Mouse (Mus musculus): ENCODE measurements around the gene Gm20388. TPM values are rescaled to one million over a fixed set of nuclear protein-coding genes. Genes with fewer than 3 reads are reported as not detected.

Gm20388 gene
- polyA plus RNA-seq, 1 experiment from 2014 or later: not detected

- Histone ChIP-seq H3K4me1 (ENCODE audit: control insufficient read depth, insufficient read depth, low read length) (peaks cover 13% of the 10 kb centered on the region), H3K27me3 (ENCODE audit: control insufficient read depth, insufficient read depth, low read length) (peaks cover 13% of the 10 kb centered on the region), H3K4me2 (replicated peaks; ENCODE audit: low read depth, low read length) (no peak overlapping the region), H3K36me3 (ENCODE audit: control insufficient read depth, insufficient read depth, low read length) (peaks cover 10% of the 10 kb centered on the region; the same call in 1 of the 2 replicates), H3K9me3 (ENCODE audit: control insufficient read depth, low read length) (no peaks in the 10 kb centered on the region), H3K27ac (ENCODE audit: low read depth, low read length) (no peak overlapping the region), H3K4me3 (ENCODE audit: low read length) (no peak overlapping the region), H3K9ac (ENCODE audit: low read depth, low read length) (no peak overlapping the region)
- 17% methylated on average over 7 of the region's 7 CpGs for WGBS
- ATAC-seq (ENCODE audit: low FRiP score, low TSS enrichment): no peak
Measured at GRCm38 (mm10) chr8:123232553-123232952, 3321.9 kb downstream of the Gm20388 start.

DNA sequence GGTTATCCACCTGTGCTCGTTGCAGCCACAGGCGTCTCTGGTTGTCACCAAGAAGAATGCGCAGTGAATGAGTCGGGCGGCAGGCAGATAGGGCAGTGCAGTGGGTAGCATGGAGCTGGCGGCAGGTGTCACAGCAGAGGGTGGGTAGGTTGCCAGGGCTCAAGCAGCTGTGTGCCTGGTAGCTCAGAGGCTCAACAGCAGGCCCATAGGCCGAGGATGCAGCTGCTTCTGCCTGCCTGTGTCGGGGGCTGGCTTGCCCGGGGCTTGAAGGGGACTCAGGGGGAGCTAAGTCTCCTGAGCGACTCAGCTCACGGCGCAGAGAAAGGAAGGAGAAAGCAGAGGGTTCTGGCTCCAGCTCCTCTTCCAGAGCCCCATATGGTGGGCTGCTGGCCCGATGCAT lies 3322.7 kb downstream of the Gm20388 start:
- H3K27ac ChIP-seq (ENCODE audit: low read depth, low read length): no peak overlapping the region
- 0 out of 2 replicates have a peak overlapping the region, but pooled peaks have one; percentile 1 for H3K9ac ChIP-seq (ENCODE audit: low read depth, low read length)
- H3K4me2 ChIP-seq (replicated peaks; ENCODE audit: low read depth, low read length): no peak overlapping the region
- H3K4me3 ChIP-seq (ENCODE audit: low read length): no peak overlapping the region
- peaks cover 13% of the 10 kb centered on the region for H3K27me3 ChIP-seq (ENCODE audit: control insufficient read depth, insufficient read depth, low read length)
- peaks cover 7% of the 10 kb centered on the region; the same call in 1 of the 2 replicates for H3K36me3 ChIP-seq (ENCODE audit: control insufficient read depth, insufficient read depth, low read length)
- WGBS: 64% methylated on average over 13 of the region's 13 CpGs
- peaks cover 13% of the 10 kb centered on the region for H3K4me1 ChIP-seq (ENCODE audit: control insufficient read depth, insufficient read depth, low read length)
- no peak for ATAC-seq (ENCODE audit: low FRiP score, low TSS enrichment)
- H3K9me3 ChIP-seq (ENCODE audit: control insufficient read depth, low read length): no peaks in the 10 kb centered on the region

DNA sequence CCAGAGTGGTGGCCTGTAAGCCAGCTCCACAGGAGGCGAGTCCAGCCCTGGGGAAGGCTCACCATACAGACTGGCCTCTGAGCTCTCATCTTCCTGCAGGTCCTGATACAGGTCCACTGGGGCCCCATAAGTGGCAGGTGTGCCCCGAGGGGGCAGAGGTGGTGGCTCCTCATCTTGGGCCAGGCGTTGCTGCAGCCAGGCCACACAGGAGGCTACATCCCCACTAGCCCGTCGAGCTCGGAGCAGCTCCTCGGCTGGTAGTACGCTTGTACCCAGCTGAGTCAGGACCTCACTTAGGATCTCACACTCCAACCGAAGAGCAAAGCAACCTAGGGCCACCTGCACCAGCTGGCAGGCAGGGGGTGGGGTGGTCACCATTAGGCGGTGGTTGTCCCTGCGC lies 3323.1 kb downstream of the Gm20388 start:
- WGBS: 76% methylated on average over 11 of the region's 11 CpGs
- Histone ChIP-seq H3K4me1 (ENCODE audit: control insufficient read depth, insufficient read depth, low read length) (peaks cover 13% of the 10 kb centered on the region), H3K4me2 (replicated peaks; ENCODE audit: low read depth, low read length) (no peak overlapping the region), H3K27ac (ENCODE audit: low read depth, low read length) (no peak overlapping the region), H3K9ac (ENCODE audit: low read depth, low read length) (no peak overlapping the region), H3K36me3 (ENCODE audit: control insufficient read depth, insufficient read depth, low read length) (peaks cover 4% of the 10 kb centered on the region; the same call in 1 of the 2 replicates), H3K4me3 (ENCODE audit: low read length) (no peak overlapping the region), H3K27me3 (ENCODE audit: control insufficient read depth, insufficient read depth, low read length) (peaks cover 13% of the 10 kb centered on the region), H3K9me3 (ENCODE audit: control insufficient read depth, low read length) (no peaks in the 10 kb centered on the region)
- no peak for ATAC-seq (ENCODE audit: low FRiP score, low TSS enrichment)

GRCm38 (mm10) chr8:123234918-123235519 lies 3324.4 kb downstream of the Gm20388 start:
- 19% methylated on average over 13 of the region's 13 CpGs for WGBS
- Histone ChIP-seq H3K4me2 (replicated peaks; ENCODE audit: low read depth, low read length) (peak overlapping the region; percentile 93), H3K27me3 (ENCODE audit: control insufficient read depth, insufficient read depth, low read length) (peaks cover 13% of the 10 kb centered on the region), H3K27ac (ENCODE audit: low read depth, low read length) (no peak overlapping the region), H3K4me3 (ENCODE audit: low read length) (peak overlapping the region; percentile 59), H3K36me3 (ENCODE audit: control insufficient read depth, insufficient read depth, low read length) (no peaks in the 10 kb centered on the region), H3K9ac (ENCODE audit: low read depth, low read length) (peak overlapping the region; percentile 46; the same call in 1 of the 2 replicates), H3K9me3 (ENCODE audit: control insufficient read depth, low read length) (no peaks in the 10 kb centered on the region), H3K4me1 (ENCODE audit: control insufficient read depth, insufficient read depth, low read length) (peaks cover 13% of the 10 kb centered on the region)
- 0 out of 2 replicates have a peak, but pooled peaks have one; percentile 6 for ATAC-seq (ENCODE audit: low FRiP score, low TSS enrichment)

GRCm38 (mm10) chr8:123235520-123236497 lies 3325.2 kb downstream of the Gm20388 start, which contains the start of gene Spata2l:
TSS of gene Spata2l (minus strand) at chr8:123236233.
- WGBS: 1% methylated on average over 57 of the region's 57 CpGs
- peaks cover 13% of the 10 kb centered on the region for H3K4me1 ChIP-seq (ENCODE audit: control insufficient read depth, insufficient read depth, low read length)
- peak within 1 kb of the TSS; percentile 59 for H3K4me3 ChIP-seq (ENCODE audit: low read length)
- ATAC-seq (ENCODE audit: low FRiP score, low TSS enrichment): peak; percentile 90
- peak within 1 kb of the TSS; percentile 93 for H3K4me2 ChIP-seq (replicated peaks; ENCODE audit: low read depth, low read length)
- no peaks in the 10 kb centered on the region for H3K36me3 ChIP-seq (ENCODE audit: control insufficient read depth, insufficient read depth, low read length)
- H3K9ac ChIP-seq (ENCODE audit: low read depth, low read length): peak within 1 kb of the TSS; percentile 46
- no peak within 1 kb of the TSS for H3K27ac ChIP-seq (ENCODE audit: low read depth, low read length)
- no peaks in the 10 kb centered on the region for H3K9me3 ChIP-seq (ENCODE audit: control insufficient read depth, low read length)
- H3K27me3 ChIP-seq (ENCODE audit: control insufficient read depth, insufficient read depth, low read length): peaks cover 13% of the 10 kb centered on the region

- Histone ChIP-seq H3K36me3 (ENCODE audit: control insufficient read depth, insufficient read depth, low read length) (peaks cover 8% of the 10 kb centered on the region; the same call in 1 of the 2 replicates), H3K4me1 (ENCODE audit: control insufficient read depth, insufficient read depth, low read length) (peaks cover 13% of the 10 kb centered on the region), H3K4me3 (ENCODE audit: low read length) (no peak overlapping the region), H3K9me3 (ENCODE audit: control insufficient read depth, low read length) (no peaks in the 10 kb centered on the region), H3K9ac (ENCODE audit: low read depth, low read length) (no peak overlapping the region), H3K27me3 (ENCODE audit: control insufficient read depth, insufficient read depth, low read length) (peaks cover 8% of the 10 kb centered on the region), H3K27ac (ENCODE audit: low read depth, low read length) (no peak overlapping the region), H3K4me2 (replicated peaks; ENCODE audit: low read depth, low read length) (no peak overlapping the region)
- 90% methylated on average over 10 of the region's 10 CpGs for WGBS
- ATAC-seq (ENCODE audit: low FRiP score, low TSS enrichment): no peak
Measured at GRCm38 (mm10) chr8:123239398-123239797, 3328.8 kb downstream of the Gm20388 start.

DNA sequence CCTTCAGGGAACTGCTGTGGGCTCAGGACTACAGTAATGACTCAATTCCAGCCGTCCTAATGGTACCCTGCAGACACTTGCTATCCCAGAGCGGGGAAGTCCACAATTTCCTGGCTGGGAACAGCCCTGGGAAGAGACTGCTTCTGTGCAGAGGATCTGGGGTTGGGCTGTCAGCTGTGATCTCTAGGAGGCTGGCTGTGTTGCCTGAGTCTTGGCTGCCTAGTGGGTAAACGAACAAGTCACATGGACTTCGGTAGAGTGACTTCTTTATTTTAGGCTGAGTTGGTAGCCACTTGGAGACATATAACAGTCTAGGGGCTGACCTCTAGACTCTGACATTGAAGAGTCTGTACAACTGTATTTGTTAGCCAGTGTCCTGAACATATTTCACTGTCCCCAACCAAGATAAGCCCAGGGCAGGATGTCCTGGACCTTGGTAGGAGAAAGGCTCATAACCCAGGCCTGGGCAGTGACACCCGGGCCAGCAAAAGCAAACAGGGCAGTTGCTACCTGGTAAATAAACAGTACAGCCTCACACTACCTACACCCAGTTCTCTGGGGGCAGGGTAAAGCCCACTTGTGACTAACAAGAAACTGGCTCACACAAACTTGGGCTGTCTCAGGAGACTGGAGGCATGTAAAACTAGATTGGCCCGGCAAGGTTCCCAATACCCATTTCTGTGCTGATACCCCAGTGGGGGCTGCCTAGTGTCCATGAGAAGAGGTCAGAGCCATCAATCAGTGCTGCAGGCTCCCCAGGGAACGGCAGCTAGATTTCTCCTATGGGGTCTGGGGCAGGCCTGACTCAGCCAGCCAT lies 3331.7 kb downstream of the Gm20388 start:
- no peak overlapping the region for H3K27ac ChIP-seq (ENCODE audit: low read depth, low read length)
- no peaks in the 10 kb centered on the region for H3K9me3 ChIP-seq (ENCODE audit: control insufficient read depth, low read length)
- H3K4me3 ChIP-seq (ENCODE audit: low read length): no peak overlapping the region
- no peaks in the 10 kb centered on the region for H3K27me3 ChIP-seq (ENCODE audit: control insufficient read depth, insufficient read depth, low read length)
- no peak overlapping the region for H3K9ac ChIP-seq (ENCODE audit: low read depth, low read length)
- H3K36me3 ChIP-seq (ENCODE audit: control insufficient read depth, insufficient read depth, low read length): peaks cover 33% of the 10 kb centered on the region
- no peak for ATAC-seq (ENCODE audit: low FRiP score, low TSS enrichment)
- H3K4me1 ChIP-seq (ENCODE audit: control insufficient read depth, insufficient read depth, low read length): no peaks in the 10 kb centered on the region
- no peak overlapping the region for H3K4me2 ChIP-seq (replicated peaks; ENCODE audit: low read depth, low read length)
- WGBS: 78% methylated on average over 7 of the region's 7 CpGs

DNA sequence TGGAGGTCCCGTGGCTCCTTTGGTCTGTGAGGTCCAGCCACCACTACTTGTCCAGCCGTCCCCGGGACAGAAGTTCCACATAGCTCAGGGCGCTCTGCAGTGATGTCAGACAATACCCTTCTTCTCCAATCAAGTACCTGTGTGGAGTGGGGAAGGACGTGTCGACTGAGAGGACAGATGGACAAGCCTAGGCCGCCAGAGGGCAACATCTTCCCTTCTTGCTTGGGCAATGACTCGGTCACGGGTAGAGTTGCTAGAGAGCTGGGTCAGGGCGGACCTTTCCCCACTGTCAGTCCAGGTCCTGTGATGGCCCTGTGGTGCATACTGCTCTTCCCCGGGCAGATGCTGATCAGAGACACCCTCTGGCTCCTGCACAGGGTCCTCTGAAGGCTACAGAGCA lies 3332.4 kb downstream of the Gm20388 start:
- no peak overlapping the region for H3K4me3 ChIP-seq (ENCODE audit: low read length)
- no peak overlapping the region for H3K27ac ChIP-seq (ENCODE audit: low read depth, low read length)
- H3K4me1 ChIP-seq (ENCODE audit: control insufficient read depth, insufficient read depth, low read length): no peaks in the 10 kb centered on the region
- no peaks in the 10 kb centered on the region for H3K27me3 ChIP-seq (ENCODE audit: control insufficient read depth, insufficient read depth, low read length)
- no peak overlapping the region for H3K9ac ChIP-seq (ENCODE audit: low read depth, low read length)
- no peak overlapping the region for H3K4me2 ChIP-seq (replicated peaks; ENCODE audit: low read depth, low read length)
- H3K36me3 ChIP-seq (ENCODE audit: control insufficient read depth, insufficient read depth, low read length): peaks cover 40% of the 10 kb centered on the region
- WGBS: 70% methylated on average over 11 of the region's 11 CpGs
- no peaks in the 10 kb centered on the region for H3K9me3 ChIP-seq (ENCODE audit: control insufficient read depth, low read length)
- ATAC-seq (ENCODE audit: low FRiP score, low TSS enrichment): peak; percentile 53
